Mouse (Mus musculus) monocyte, adult 5-6 weeks (primary cell): ENCODE results near the gene Olfr401. TPM values are rescaled to one million over a fixed set of nuclear protein-coding genes. Genes with fewer than 3 reads are reported as not detected.
A peak's percentile ranks its signal among the peaks of the same experiment; 100 is the strongest.
"Not testable (repeated sequence)": the region's sequence is repeated elsewhere in the genome, so short reads cannot be mapped to it uniquely, and the experiment has no call there.

Experiments used
- ATAC-seq: fragments of 153-309, 156-312 bp; replicated peaks from 2 replicates; pipeline ENCODE4 v1.8.0; 2017; ENCODE audit warnings: mild to moderate bottlenecking; ENCODE audit not compliant: low TSS enrichment, insufficient number of reproducible peaks, severe bottlenecking, poor library complexity, low FRiP score
- total RNA-seq: library from RNA; stranded (forward); fragments of 200-1000, 200-491, 200-594 nt; gene quantifications from 3 replicates; pipeline ENCODE4 v1.2.3, GENCODE M21; 2017

Olfr401 gene
- total RNA-seq: not detected in 3 replicates

- ATAC-seq: no peak
Measured at GRCm38 (mm10) chr11:74113412-74113811, at the start of gene Olfr401. TSS of gene Olfr401 (plus strand) at chr11:74113712.

GRCm38 (mm10) chr11:74069655-74070054 lies 43.9 kb upstream of the Olfr401 start, which contains the start of gene Zfp616:
TSS of gene Zfp616 (plus strand) at chr11:74069955.
- no peak for ATAC-seq

GRCm38 (mm10) chr11:74100724-74101123 lies 12.8 kb upstream of the Olfr401 start:
- peak; percentile 98 for ATAC-seq

GRCm38 (mm10) chr11:74101507-74101906 lies 12.0 kb upstream of the Olfr401 start:
- peak; percentile 76 for ATAC-seq

GRCm38 (mm10) chr11:74105066-74105465 lies 8.4 kb upstream of the Olfr401 start:
- ATAC-seq: no peak

- ATAC-seq: not testable (repeated sequence)
Measured at GRCm38 (mm10) chr11:74140001-74140400, 26.5 kb downstream of the Olfr401 start.

GRCm38 (mm10) chr11:74145866-74146265 lies 32.4 kb downstream of the Olfr401 start:
- no peak for ATAC-seq

- no peak for ATAC-seq
Measured at GRCm38 (mm10) chr11:74153229-74153628, 39.7 kb downstream of the Olfr401 start, which contains the start of gene Olfr402. TSS of gene Olfr402 (plus strand) at chr11:74153529.

- no peak for ATAC-seq
Measured at GRCm38 (mm10) chr11:74168771-74169170, 55.3 kb downstream of the Olfr401 start.

Other genes starting within 250 kb of the Olfr401 start
- not detected in 3 replicates for gene Olfr394, start 222.9 kb upstream of the Olfr401 start, total RNA-seq
- not detected in 3 replicates for gene Olfr395, start 204.4 kb upstream of the Olfr401 start, total RNA-seq
- gene Olfr23, start 177.0 kb upstream of the Olfr401 start, total RNA-seq: not detected in 3 replicates
- not detected in 3 replicates for gene Olfr397, start 152.9 kb upstream of the Olfr401 start, total RNA-seq
- not detected in 3 replicates for gene Olfr398, start 123.3 kb upstream of the Olfr401 start, total RNA-seq
- not detected in 3 replicates for gene Olfr139, start 57.2 kb upstream of the Olfr401 start, total RNA-seq
- gene Olfr399, start 57.1 kb upstream of the Olfr401 start, total RNA-seq: not detected in 3 replicates
- not detected in 3 replicates for gene Zfp616, start 43.8 kb upstream of the Olfr401 start, total RNA-seq
- not detected in 3 replicates for gene Olfr402, start 39.8 kb downstream of the Olfr401 start, total RNA-seq
- not detected in 3 replicates for gene Olfr403, start 72.5 kb downstream of the Olfr401 start, total RNA-seq
- not detected in 3 replicates for gene Olfr43, start 97.7 kb downstream of the Olfr401 start, total RNA-seq
- gene Olfr406, start 146.1 kb downstream of the Olfr401 start, total RNA-seq: not detected in 3 replicates
- gene Olfr59, start 170.0 kb downstream of the Olfr401 start, total RNA-seq: not detected in 3 replicates
- not detected in 3 replicates for gene Olfr410, start 224.3 kb downstream of the Olfr401 start, total RNA-seq
- not detected in 3 replicates for gene Olfr411, start 238.9 kb downstream of the Olfr401 start, total RNA-seq
- not detected in 3 replicates for gene Olfr412, start 248.4 kb downstream of the Olfr401 start, total RNA-seq